Comparison of ENCODE assay signal across 12 mouse cellular contexts in the genomic region with DNA sequence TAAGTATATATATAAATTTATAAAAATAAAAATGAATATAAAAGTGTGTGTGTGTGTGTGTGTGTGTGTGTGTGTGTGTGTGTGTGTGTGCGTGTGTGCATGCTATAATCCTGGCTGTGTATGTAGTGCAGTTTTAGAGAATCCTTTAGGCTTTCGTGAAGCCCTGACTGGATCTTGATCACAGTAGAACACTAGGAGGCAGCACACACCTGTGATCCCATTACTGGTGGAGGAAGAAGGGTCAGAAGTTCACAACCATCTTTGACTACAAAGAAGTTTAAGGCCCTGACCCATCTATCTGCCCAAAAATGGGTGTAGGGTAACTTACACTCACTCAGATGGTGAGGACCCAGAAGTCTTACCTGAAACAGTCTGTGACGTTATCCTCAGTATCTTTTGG. TPM values are rescaled to one million over a fixed set of nuclear protein-coding genes. Genes with fewer than 3 reads are reported as not detected.
DNase-seq lines count a peak whose midpoint lies in the region; ATAC-seq and TF ChIP-seq lines count a peak whose summit lies in the region.
"Had no signal": no experiment of that assay in that cellular context is flagged by ENCODE, and none has a peak within 500 bp of the region (broad histone marks: within the 10 kb centered on the region; RNA-seq: fewer than 3 reads in every experiment).

No protein-coding gene starts in this region.

- no peak overlapping the region for H3K4me3 ChIP-seq in kidney, embryonic 16.5 days (ENCODE audit: low read length)
- H3K4me3 ChIP-seq in E14TG2a.4 (replicated peaks; ENCODE audit: low read length): no peak overlapping the region
- H3K4me3 ChIP-seq in kidney, postnatal 0 days (replicated peaks; ENCODE audit: low read depth, low read length): no peak overlapping the region
- H3K4me3 ChIP-seq: megakaryocyte, embryonic 14.5 days; neural tube, embryonic 15.5 days had no signal

- no peak for ATAC-seq in CD4-positive, CD25-positive, alpha-beta regulatory T cell, adult 4 months
- ATAC-seq in kidney, embryonic 16.5 days (ENCODE audit: low FRiP score, low TSS enrichment): no peak
- no peak for ATAC-seq in kidney, postnatal 0 days (replicated peaks; ENCODE audit: low FRiP score, low read depth)

- TF ChIP-seq CTCF in E14TG2a.4 (conservative IDR thresholded peaks at IDR 0.05; ENCODE audit: low read length): peak; percentile 17; the same call in 1 of the 2 replicates
- TF ChIP-seq CTCF in kidney, postnatal 0 days (IDR thresholded peaks at IDR 0.05; ENCODE audit: low read depth): peak; percentile 57

- H3K27ac ChIP-seq in kidney, embryonic 16.5 days (ENCODE audit: low read length): no peak overlapping the region
- no peak overlapping the region for H3K27ac ChIP-seq in kidney, postnatal 0 days
- H3K27ac ChIP-seq: neural tube, embryonic 15.5 days had no signal

- WGBS in kidney, embryonic 16.5 days: 81% methylated on average over 3 of the region's 3 CpGs
- 87% methylated on average over 3 of the region's 3 CpGs for WGBS in kidney, postnatal 0 days

- H3K36me3 ChIP-seq in kidney, embryonic 16.5 days (ENCODE audit: insufficient read depth, low read length): no peaks in the 10 kb centered on the region
- no peaks in the 10 kb centered on the region for H3K36me3 ChIP-seq in E14TG2a.4 (ENCODE audit: insufficient read depth, low read length)
- no peaks in the 10 kb centered on the region for H3K36me3 ChIP-seq in kidney, postnatal 0 days (ENCODE audit: insufficient read depth, low read length)
- H3K36me3 ChIP-seq: neural tube, embryonic 15.5 days had no signal

- H3K9me3 ChIP-seq in kidney, embryonic 16.5 days (ENCODE audit: low read length): no peaks in the 10 kb centered on the region
- no peaks in the 10 kb centered on the region for H3K9me3 ChIP-seq in E14TG2a.4 (ENCODE audit: low read length)
- no peaks in the 10 kb centered on the region for H3K9me3 ChIP-seq in kidney, postnatal 0 days (replicated peaks; ENCODE audit: low read length)
- H3K9me3 ChIP-seq: megakaryocyte, embryonic 14.5 days; neural tube, embryonic 15.5 days had no signal

- no peaks in the 10 kb centered on the region for H3K27me3 ChIP-seq in kidney, embryonic 16.5 days (ENCODE audit: insufficient read depth, low read length)
- H3K27me3 ChIP-seq in E14TG2a.4 (ENCODE audit: insufficient read depth, low read length): no peaks in the 10 kb centered on the region
- no peaks in the 10 kb centered on the region for H3K27me3 ChIP-seq in kidney, postnatal 0 days (ENCODE audit: insufficient read depth, low read length)
- H3K27me3 ChIP-seq: megakaryocyte, embryonic 14.5 days; neural tube, embryonic 15.5 days had no signal

- peak; percentile 63 for DNase-seq in CD4-positive, CD25-positive, alpha-beta regulatory T cell, adult 2 months (ENCODE audit: low read depth, low spot score)
- DNase-seq in kidney, adult 8-10 months: peak; percentile 4 to 29
- peak; percentile 9 for DNase-seq in kidney, postnatal 0 days (ENCODE audit: low spot score)
- DNase-seq in urinary bladder, postnatal 36 days (ENCODE audit: low spot score in 2 of 2): no peak
- DNase-seq in cerebellum, adult 8-10 months: no peak
- DNase-seq: heart, postnatal 14 days had no signal

- H3K9ac ChIP-seq in kidney, embryonic 16.5 days (replicated peaks; ENCODE audit: low read length): no peak overlapping the region
- H3K9ac ChIP-seq in kidney, postnatal 0 days (ENCODE audit: low read depth, low read length): no peak overlapping the region
- H3K9ac ChIP-seq: neural tube, embryonic 15.5 days had no signal

- no peaks in the 10 kb centered on the region for H3K4me1 ChIP-seq in kidney, embryonic 16.5 days (ENCODE audit: insufficient read depth, low read length)
- H3K4me1 ChIP-seq in E14TG2a.4 (replicated peaks; ENCODE audit: low read depth, low read length): peaks cover 22% of the 10 kb centered on the region
- no peaks in the 10 kb centered on the region for H3K4me1 ChIP-seq in kidney, postnatal 0 days (replicated peaks; ENCODE audit: insufficient read depth, low read length)
- H3K4me1 ChIP-seq: megakaryocyte, embryonic 14.5 days; neural tube, embryonic 15.5 days had no signal

- no peak overlapping the region for H3K4me2 ChIP-seq in kidney, embryonic 16.5 days (replicated peaks; ENCODE audit: low read depth, low read length)
- H3K4me2 ChIP-seq in kidney, postnatal 0 days (ENCODE audit: low read length): no peak overlapping the region
- H3K4me2 ChIP-seq: neural tube, embryonic 15.5 days had no signal

RNA-seq across cellular contexts. Expression of a gene that starts 1.3 kb away (rescaled TPM):
- polyA plus RNA-seq in CD4-positive, CD25-positive, alpha-beta regulatory T cell, adult 4 months (2017; shearing (Covaris generic)): 1 to 10 TPM; 1.2 to 1.9 TPM
- not detected in 2 replicates for polyA plus RNA-seq in kidney, embryonic 16.5 days (2015; fragmentation: Nextera tagmentation; extraction: Ambion mirVana)
- not detected in 2 replicates for polyA plus RNA-seq in kidney, postnatal 0 days (2015; fragmentation: Nextera tagmentation; extraction: Ambion mirVana)
- polyA plus RNA-seq: embryonic facial prominence, embryonic 14.5 days; neural tube, embryonic 15.5 days had no signal

RNA-seq across cellular contexts. Expression of a gene that starts 48.6 kb away (rescaled TPM):
- not detected for polyA plus RNA-seq in CD4-positive, CD25-positive, alpha-beta regulatory T cell, adult 4 months (2017; shearing (Covaris generic))
- polyA plus RNA-seq in kidney, embryonic 16.5 days (2015; fragmentation: Nextera tagmentation; extraction: Ambion mirVana): not detected in 2 replicates
- not detected in 2 replicates for polyA plus RNA-seq in kidney, postnatal 0 days (2015; fragmentation: Nextera tagmentation; extraction: Ambion mirVana)
- polyA plus RNA-seq: embryonic facial prominence, embryonic 14.5 days; neural tube, embryonic 15.5 days had no signal

Comparison
In these comparisons a context has a peak if more than half of its experiments do, and no peak if none do; other contexts are left out.
1. DNase-seq: peak in CD4-positive, CD25-positive, alpha-beta regulatory T cell, adult 2 months (single experiment), kidney, adult 8-10 months (2 of 2) and kidney, postnatal 0 days (single experiment); none in urinary bladder, postnatal 36 days (0 of 2) and cerebellum, adult 8-10 months (single experiment).